Mouse (Mus musculus) MN1 (cell line): ENCODE data around the gene Tmem256.

Source experiments
- DNase-seq: peaks from one replicate; pipeline ENCODE4 v3.0.0-alpha.2; 2016; ENCODE audit warnings: low spot score

The Tmem256 gene

GRCm38 (mm10) chr11:69884240-69884639 is 45.9 kb downstream of the Tmem256 start:
- DNase-seq: no peak

- no peak for DNase-seq
Observed at GRCm38 (mm10) chr11:69884663-69885062, 46.3 kb downstream of the Tmem256 start.

DNA sequence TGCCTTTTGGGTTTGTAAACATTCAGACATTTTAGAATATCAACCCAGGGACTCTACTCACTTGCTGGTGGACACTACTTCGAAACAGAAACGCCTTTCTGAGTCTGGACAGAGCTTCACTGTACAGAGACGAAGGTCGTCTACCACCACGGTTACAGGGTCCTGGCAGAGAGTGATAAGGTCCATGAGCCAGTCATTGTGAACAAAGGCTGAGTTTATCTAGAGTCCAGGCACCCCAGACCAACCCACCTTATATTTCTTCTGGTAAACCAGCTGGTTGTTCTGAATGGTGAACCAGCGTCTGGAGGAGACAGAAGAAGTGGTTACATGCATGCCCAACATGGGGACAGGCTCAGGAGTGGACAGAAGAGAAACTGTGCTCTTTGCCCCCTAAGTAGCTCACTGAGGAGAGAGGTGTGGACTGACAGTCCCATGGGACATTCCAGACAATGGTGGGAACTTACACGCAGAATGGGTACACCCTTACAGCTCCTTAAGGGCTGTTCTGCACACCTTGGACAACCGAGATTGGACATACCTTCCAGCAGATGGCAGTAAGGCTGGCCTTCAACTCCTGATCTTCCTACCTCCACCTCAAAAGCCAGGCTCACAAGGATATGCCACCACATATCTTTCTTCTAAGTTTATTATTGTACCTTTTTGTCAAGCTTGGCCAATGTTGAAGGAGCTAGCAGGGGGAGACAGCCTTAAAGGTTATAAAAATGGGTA is 48.8 kb downstream of the Tmem256 start:
- no peak for DNase-seq
